ENCODE assay signal across 8 mouse cellular contexts in the genomic region with DNA sequence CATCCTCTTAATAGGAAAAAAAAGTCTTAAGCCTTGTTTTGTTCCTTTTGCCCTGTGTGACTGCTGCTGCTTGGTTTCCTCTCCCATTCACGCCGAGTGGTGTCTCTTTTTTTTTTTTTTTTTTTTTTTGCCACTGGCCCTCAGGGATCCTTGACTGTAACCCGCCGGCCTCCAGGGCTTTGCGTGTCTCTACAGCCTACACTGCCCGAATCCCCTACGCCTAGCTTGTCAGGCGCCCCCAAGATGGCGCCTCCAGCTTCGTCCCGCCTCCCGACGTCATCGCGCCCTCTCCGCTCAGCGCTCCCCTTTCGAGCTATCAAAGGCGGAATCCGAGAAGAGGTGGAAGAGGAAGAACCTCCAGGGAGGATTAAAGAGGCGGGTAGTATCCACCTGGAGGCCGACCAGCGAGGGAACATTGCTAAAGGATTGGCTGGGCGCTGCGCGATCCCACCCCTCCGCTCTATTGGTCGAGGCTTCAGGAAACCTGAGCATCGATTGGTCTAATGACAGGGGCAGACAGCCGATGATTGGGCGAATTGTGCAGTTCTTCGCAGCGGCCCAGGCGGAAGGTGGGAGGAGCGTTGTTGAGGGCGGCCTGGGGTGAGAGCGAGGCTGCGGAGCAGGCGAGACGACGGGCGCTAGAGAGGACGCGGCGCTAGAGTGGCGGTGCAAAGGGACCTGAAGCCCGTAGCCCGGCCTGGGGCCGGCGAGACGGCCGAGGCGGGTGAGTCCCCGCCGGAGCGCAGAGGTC. TPM values are rescaled to one million over a fixed set of nuclear protein-coding genes. Genes with fewer than 3 reads are reported as not detected.
DNase-seq lines count a peak whose midpoint lies in the region; ATAC-seq lines count a peak whose summit lies in the region.

No protein-coding gene starts in this region.

- 0% methylated on average over 53 of the region's 56 CpGs for WGBS in hindbrain, embryonic 14.5 days

- ATAC-seq in hindbrain, embryonic 14.5 days (ENCODE audit: low FRiP score), result peak; percentile 96

- H3K9ac ChIP-seq in hindbrain, embryonic 14.5 days, result peak overlapping the region; percentile 92

- H3K4me1 ChIP-seq in hindbrain, embryonic 14.5 days (replicated peaks; ENCODE audit: control insufficient read depth, insufficient read depth, low read length), result peaks cover 31% of the 10 kb centered on the region

- DNase-seq in R1 (ENCODE audit: low read depth, low spot score), result peak; percentile 100
- DNase-seq in cerebellum, postnatal 25 days, result peak; percentile 96 to 97
- DNase-seq in frontal cortex, postnatal 25 days (ENCODE audit: low spot score in 2 of 2), result peak; percentile 90 to 96
- DNase-seq in hindbrain, embryonic 14.5 days (ENCODE audit: low spot score), result peak; percentile 96
- peak; percentile 97 to 99 for DNase-seq in layer of hippocampus, postnatal 36 days
- DNase-seq in lung, postnatal 36 days, result peak; percentile 99
- DNase-seq in retina, postnatal 1 day, result peak; percentile 100
- peak; percentile 84 to 97 for DNase-seq in urinary bladder, adult 18-20 months (ENCODE audit: low spot score in 2 of 2)

- peak overlapping the region; percentile 91 for H3K4me3 ChIP-seq in hindbrain, embryonic 14.5 days (replicated peaks; ENCODE audit: low read length)

- peak overlapping the region; percentile 94 for H3K27ac ChIP-seq in hindbrain, embryonic 14.5 days

- H3K36me3 ChIP-seq in hindbrain, embryonic 14.5 days (replicated peaks; ENCODE audit: control insufficient read depth, insufficient read depth), result peaks cover 23% of the 10 kb centered on the region

- no peaks in the 10 kb centered on the region for H3K9me3 ChIP-seq in hindbrain, embryonic 14.5 days (ENCODE audit: control insufficient read depth, low read length)

- no peaks in the 10 kb centered on the region for H3K27me3 ChIP-seq in hindbrain, embryonic 14.5 days (ENCODE audit: control insufficient read depth, insufficient read depth, low read length)

- peak overlapping the region; percentile 78 for H3K4me2 ChIP-seq in hindbrain, embryonic 14.5 days (replicated peaks)

RNA-seq across cellular contexts. Expression of a gene that starts 4.5 kb away (rescaled TPM):
- polyA plus RNA-seq in hindbrain, embryonic 14.5 days (2014; fragmentation: Nextera tagmentation; extraction: Ambion mirVana), result 29.3 and 29.4 TPM in 2 replicates
- 10 to 100 TPM; 28.4 to 30.0 TPM for total RNA-seq in layer of hippocampus, postnatal 36 days (2021)

RNA-seq across cellular contexts. Expression of a gene that starts 4.7 kb away (rescaled TPM):
- polyA plus RNA-seq in hindbrain, embryonic 14.5 days (2014; fragmentation: Nextera tagmentation; extraction: Ambion mirVana), result 21.0 and 22.5 TPM in 2 replicates
- total RNA-seq in layer of hippocampus, postnatal 36 days (2021), result 100 to 1,000 TPM; 234 to 242 TPM

Comparison
In these comparisons a context has a peak if more than half of its experiments do, and no peak if none do; other contexts are left out.
1. Peak in every context shown above with its lines: DNase-seq, ATAC-seq, H3K4me3 ChIP-seq and H3K27ac ChIP-seq.